Mouse (Mus musculus) hindbrain, embryonic 14.5 days (tissue): ENCODE results near the gene Shox2. TPM values are rescaled to one million over a fixed set of nuclear protein-coding genes. Genes with fewer than 3 reads are reported as not detected.

Experiments used
- ATAC-seq: fragments of 200-750 bp; cut with Nextera tagmentation; 2 replicates; pipeline ENCODE4 v1.8.0; 2017; ENCODE audit warnings: moderate number of reproducible peaks, mild to moderate bottlenecking, moderate TSS enrichment, moderate library complexity; ENCODE audit not compliant: low FRiP score
- DNase-seq: peaks from one replicate; pipeline ENCODE4 v3.0.0-alpha.2; 2015; ENCODE audit warnings: low spot score
- H3K27ac ChIP-seq: fragments of 300-500 bp; sonication (generic); 2 replicates; pipeline ENCODE4 v1.5.1; 2014; ENCODE audit warnings: mild to moderate bottlenecking, moderate library complexity
- H3K27me3 ChIP-seq: fragments of 300-500 bp; sonication (generic); 2 replicates; pipeline ENCODE4 v1.6.1; 2014; ENCODE audit warnings: mild to moderate bottlenecking, low read length, mixed read lengths; ENCODE audit not compliant: control insufficient read depth, insufficient read depth
- H3K36me3 ChIP-seq: fragments of 300-500 bp; sonication (generic); replicated peaks from 2 replicates; pipeline ENCODE4 v1.6.1; 2014; ENCODE audit not compliant: control insufficient read depth, insufficient read depth
- H3K4me1 ChIP-seq: fragments of 300-500 bp; sonication (generic); replicated peaks from 2 replicates; pipeline ENCODE4 v1.6.1; 2014; ENCODE audit warnings: antibody characterized with exemption, low read length, mixed read lengths; ENCODE audit not compliant: control insufficient read depth, insufficient read depth
- H3K4me2 ChIP-seq: fragments of 300-500 bp; sonication (generic); replicated peaks from 2 replicates; pipeline ENCODE4 v1.6.1; 2014; ENCODE audit warnings: mild to moderate bottlenecking, moderate library complexity
- H3K4me3 ChIP-seq: fragments of 300-500 bp; sonication (generic); replicated peaks from 2 replicates; pipeline ENCODE4 v1.5.1; 2014; ENCODE audit warnings: mild to moderate bottlenecking, low read length
- H3K9ac ChIP-seq: fragments of 300-500 bp; sonication (generic); 2 replicates; pipeline ENCODE4 v1.6.1; 2014
- H3K9me3 ChIP-seq: fragments of 300-500 bp; sonication (generic); 2 replicates; pipeline ENCODE4 v1.6.1; 2016; ENCODE audit warnings: low read length; ENCODE audit not compliant: control insufficient read depth
- WGBS: fragments of 180-500 bp; shearing (Covaris S2); extraction: QIAGEN DNeasy Blood & Tissue Kit; methylation state at CpG from one replicate; pipeline ENCODE4 v1.1.7; 2014; 5-methylcytosine and 5-hydroxymethylcytosine counted together
- polyA plus RNA-seq: library from polyadenylated mRNA; unstranded; fragments of >200 nt; fragmentation: Nextera tagmentation; extraction: Ambion mirVana; gene quantifications from 2 replicates; pipeline ENCODE4 v1.2.1, GENCODE M21; 2014

The Shox2 gene
- polyA plus RNA-seq, 1 experiment from 2014 or later = 26.3 TPM

GRCm38 (mm10) chr3:66970261-66970660, 11.3 kb downstream of the Shox2 start:
- WGBS = 2% methylated on average over 10 of the region's 10 CpGs
- no peak overlapping the region for H3K27ac ChIP-seq
- H3K36me3 ChIP-seq = no peaks in the 10 kb centered on the region
- no peak overlapping the region for H3K9ac ChIP-seq
- ATAC-seq = peak; percentile 37; the same call in 1 of the 2 replicates
- H3K27me3 ChIP-seq = peaks cover 89% of the 10 kb centered on the region
- H3K9me3 ChIP-seq = no peaks in the 10 kb centered on the region
- DNase-seq = no peak
- H3K4me2 ChIP-seq = no peak overlapping the region
- no peak overlapping the region for H3K4me3 ChIP-seq
- peaks cover 12% of the 10 kb centered on the region; the same call in 1 of the 2 replicates for H3K4me1 ChIP-seq

GRCm38 (mm10) chr3:66967508-66967907, 14.1 kb downstream of the Shox2 start:
- Histone ChIP-seq H3K27me3 (peaks cover 72% of the 10 kb centered on the region), H3K4me2 (no peak overlapping the region), H3K4me1 (0 out of 2 replicates have a peak, but pooled peaks cover 4% of the 10 kb centered on the region), H3K9me3 (no peaks in the 10 kb centered on the region), H3K27ac (no peak overlapping the region), H3K4me3 (no peak overlapping the region), H3K36me3 (no peaks in the 10 kb centered on the region), H3K9ac (no peak overlapping the region)
- DNase-seq = no peak
- WGBS = 73% methylated on average over 4 of the region's 4 CpGs
- ATAC-seq = no peak

GRCm38 (mm10) chr3:66964884-66965283, 16.7 kb downstream of the Shox2 start:
- no peak for ATAC-seq
- DNase-seq = no peak
- no peak overlapping the region for H3K27ac ChIP-seq

GRCm38 (mm10) chr3:66959972-66960371, 21.6 kb downstream of the Shox2 start:
- Histone ChIP-seq H3K4me3 (no peak overlapping the region), H3K4me2 (no peak overlapping the region), H3K36me3 (no peaks in the 10 kb centered on the region), H3K27me3 (peaks cover 8% of the 10 kb centered on the region; the same call in 1 of the 2 replicates), H3K27ac (no peak overlapping the region), H3K4me1 (no peaks in the 10 kb centered on the region), H3K9ac (no peak overlapping the region), H3K9me3 (no peaks in the 10 kb centered on the region)
- 76% methylated on average over 5 of the region's 5 CpGs for WGBS
- no peak for DNase-seq
- ATAC-seq = no peak

More at GRCm38 (mm10) chr3:66964884-66965283, 16.7 kb downstream of the Shox2 start:
- H3K27me3 ChIP-seq = peaks cover 46% of the 10 kb centered on the region
- WGBS = 53% methylated on average over 3 of the region's 3 CpGs
- H3K36me3 ChIP-seq = no peaks in the 10 kb centered on the region
- H3K4me2 ChIP-seq = no peak overlapping the region
- no peak overlapping the region for H3K9ac ChIP-seq
- H3K4me1 ChIP-seq = no peaks in the 10 kb centered on the region
- no peak overlapping the region for H3K4me3 ChIP-seq
- no peaks in the 10 kb centered on the region for H3K9me3 ChIP-seq

GRCm38 (mm10) chr3:66955126-66955525, 26.4 kb downstream of the Shox2 start:
- Histone ChIP-seq H3K27ac (no peak overlapping the region), H3K27me3 (no peaks in the 10 kb centered on the region), H3K4me3 (no peak overlapping the region), H3K4me2 (no peak overlapping the region), H3K4me1 (no peaks in the 10 kb centered on the region), H3K9ac (no peak overlapping the region), H3K9me3 (no peaks in the 10 kb centered on the region), H3K36me3 (no peaks in the 10 kb centered on the region)
- ATAC-seq (no peak), DNase-seq (no peak)
- 53% methylated on average over 2 of the region's 2 CpGs for WGBS

- no peaks in the 10 kb centered on the region for H3K27me3 ChIP-seq
- no peak overlapping the region; the same call in 1 of the 2 replicates for H3K27ac ChIP-seq
- ATAC-seq (no peak), DNase-seq (no peak)
- H3K9ac ChIP-seq = no peak overlapping the region
- H3K4me3 ChIP-seq = no peak overlapping the region
- 41% methylated on average over 10 of the region's 10 CpGs for WGBS
- no peaks in the 10 kb centered on the region for H3K9me3 ChIP-seq
- no peaks in the 10 kb centered on the region for H3K4me1 ChIP-seq
- no peak overlapping the region for H3K4me2 ChIP-seq
- no peaks in the 10 kb centered on the region for H3K36me3 ChIP-seq
Observed at GRCm38 (mm10) chr3:66939675-66940074, 41.9 kb downstream of the Shox2 start.

- peaks cover 2% of the 10 kb centered on the region; the same call in 1 of the 2 replicates for H3K9me3 ChIP-seq
- DNase-seq (peak; percentile 54), ATAC-seq (no peak; the same call in 1 of the 2 replicates)
- H3K27me3 ChIP-seq = no peaks in the 10 kb centered on the region
- no peaks in the 10 kb centered on the region for H3K36me3 ChIP-seq
- no peak overlapping the region for H3K9ac ChIP-seq
- H3K4me2 ChIP-seq = no peak overlapping the region
- H3K4me3 ChIP-seq = no peak overlapping the region
- no peak overlapping the region for H3K27ac ChIP-seq
- 57% methylated on average over 3 of the region's 3 CpGs for WGBS
- no peaks in the 10 kb centered on the region for H3K4me1 ChIP-seq
Observed at GRCm38 (mm10) chr3:66922436-66922835, 59.1 kb downstream of the Shox2 start.

Other genes with a start within 250 kb of the Shox2 start
- 32.7 and 34.8 TPM in 2 replicates for gene Rsrc1, start 381 bp downstream of the Shox2 start, polyA plus RNA-seq